Mouse (Mus musculus): Measurements from ENCODE around the gene Lpar3. TPM values are rescaled to one million over a fixed set of nuclear protein-coding genes. Genes with fewer than 3 reads are reported as not detected.

Lpar3 gene
- polyA plus RNA-seq, 1 experiment from 2014 or later, result 0.17 TPM

DNA sequence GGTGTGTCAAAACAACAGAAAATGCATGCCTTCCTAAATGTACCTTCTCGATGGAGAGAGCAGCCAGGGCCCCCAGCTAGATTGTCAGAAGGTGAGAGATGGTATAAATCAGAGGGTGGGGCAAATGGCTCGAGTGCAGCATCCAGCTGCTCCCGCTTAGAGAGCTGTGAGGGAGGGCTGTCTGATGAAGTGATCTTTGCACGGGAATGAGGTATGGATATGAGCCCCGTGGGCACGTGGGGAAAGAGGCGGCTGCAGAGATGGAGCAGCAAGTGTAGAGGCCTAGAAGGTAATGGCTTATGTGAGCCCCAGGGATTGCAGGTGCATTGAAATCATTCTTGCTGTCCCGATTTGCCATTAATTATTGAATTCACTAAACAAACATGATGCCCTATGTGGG lies 15.5 kb downstream of the Lpar3 start:
- Histone ChIP-seq H3K4me2 (ENCODE audit: low read depth, low read length, severe bottlenecking) (no peak overlapping the region), H3K36me3 (ENCODE audit: control insufficient read depth, insufficient read depth, low read length) (no peaks in the 10 kb centered on the region), H3K4me3 (ENCODE audit: low read depth, low read length) (no peak overlapping the region), H3K4me1 (replicated peaks; ENCODE audit: control insufficient read depth, insufficient read depth, low read length) (no peaks in the 10 kb centered on the region), H3K27me3 (ENCODE audit: control insufficient read depth, insufficient read depth, low read length) (no peaks in the 10 kb centered on the region), H3K9ac (ENCODE audit: low read length) (no peak overlapping the region), H3K27ac (ENCODE audit: low read depth, low read length) (no peak overlapping the region), H3K9me3 (ENCODE audit: control insufficient read depth, low read length) (no peaks in the 10 kb centered on the region)
- WGBS, result 72% methylated on average over 8 of the region's 8 CpGs
- no peak for DNase-seq (ENCODE audit: low spot score)
- ATAC-seq (replicated peaks; ENCODE audit: low FRiP score), result no peak

DNA sequence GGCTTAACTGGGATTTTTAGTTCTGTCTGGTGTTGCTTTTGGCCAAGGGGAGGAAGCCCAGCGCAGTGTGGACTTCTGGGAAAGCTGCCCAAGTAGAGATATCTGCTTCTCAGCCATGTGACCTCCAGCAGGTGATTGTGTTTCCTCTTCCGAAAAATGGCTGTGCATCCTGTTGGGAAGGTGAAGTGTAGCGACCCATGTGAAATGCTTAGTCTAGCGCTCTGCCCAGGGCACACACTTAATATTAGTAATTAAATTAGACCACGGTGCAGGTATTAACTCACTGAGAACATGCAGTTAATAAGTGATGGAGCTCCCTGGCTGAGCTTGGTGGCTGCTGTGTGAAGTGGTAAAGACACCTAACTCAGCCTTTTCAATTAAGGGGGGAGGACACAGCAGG lies 16.9 kb downstream of the Lpar3 start:
- DNase-seq (ENCODE audit: low spot score) (no peak), ATAC-seq (replicated peaks; ENCODE audit: low FRiP score) (no peak)
- H3K27ac ChIP-seq (ENCODE audit: low read depth, low read length), result no peak overlapping the region
- WGBS, result 76% methylated on average over 5 of the region's 5 CpGs
- no peaks in the 10 kb centered on the region for H3K36me3 ChIP-seq (ENCODE audit: control insufficient read depth, insufficient read depth, low read length)
- no peaks in the 10 kb centered on the region for H3K9me3 ChIP-seq (ENCODE audit: control insufficient read depth, low read length)
- H3K9ac ChIP-seq (ENCODE audit: low read length), result no peak overlapping the region
- H3K4me1 ChIP-seq (replicated peaks; ENCODE audit: control insufficient read depth, insufficient read depth, low read length), result no peaks in the 10 kb centered on the region
- no peak overlapping the region for H3K4me2 ChIP-seq (ENCODE audit: low read depth, low read length, severe bottlenecking)
- no peak overlapping the region for H3K4me3 ChIP-seq (ENCODE audit: low read depth, low read length)
- no peaks in the 10 kb centered on the region for H3K27me3 ChIP-seq (ENCODE audit: control insufficient read depth, insufficient read depth, low read length)

GRCm38 (mm10) chr3:146244630-146245029 lies 23.9 kb downstream of the Lpar3 start:
- DNase-seq (ENCODE audit: low spot score), result no peak
- no peak overlapping the region for H3K4me2 ChIP-seq (ENCODE audit: low read depth, low read length, severe bottlenecking)
- no peaks in the 10 kb centered on the region for H3K27me3 ChIP-seq (ENCODE audit: control insufficient read depth, insufficient read depth, low read length)
- no peaks in the 10 kb centered on the region for H3K36me3 ChIP-seq (ENCODE audit: control insufficient read depth, insufficient read depth, low read length)
- no peaks in the 10 kb centered on the region for H3K4me1 ChIP-seq (replicated peaks; ENCODE audit: control insufficient read depth, insufficient read depth, low read length)
- ATAC-seq (replicated peaks; ENCODE audit: low FRiP score), result no peak
- no peak overlapping the region for H3K4me3 ChIP-seq (ENCODE audit: low read depth, low read length)
- H3K27ac ChIP-seq (ENCODE audit: low read depth, low read length), result no peak overlapping the region
- no peak overlapping the region for H3K9ac ChIP-seq (ENCODE audit: low read length)
- WGBS, result 81% methylated on average over 1 of the region's 1 CpGs
- H3K9me3 ChIP-seq (ENCODE audit: control insufficient read depth, low read length), result no peaks in the 10 kb centered on the region

- H3K9me3 ChIP-seq (ENCODE audit: control insufficient read depth, low read length), result no peaks in the 10 kb centered on the region
- no peak for DNase-seq (ENCODE audit: low spot score)
- H3K27ac ChIP-seq (ENCODE audit: low read depth, low read length), result no peak overlapping the region
- no peaks in the 10 kb centered on the region for H3K27me3 ChIP-seq (ENCODE audit: control insufficient read depth, insufficient read depth, low read length)
- WGBS, result 85% methylated on average over 8 of the region's 8 CpGs
- no peak overlapping the region for H3K4me2 ChIP-seq (ENCODE audit: low read depth, low read length, severe bottlenecking)
- H3K36me3 ChIP-seq (ENCODE audit: control insufficient read depth, insufficient read depth, low read length), result no peaks in the 10 kb centered on the region
- H3K4me1 ChIP-seq (replicated peaks; ENCODE audit: control insufficient read depth, insufficient read depth, low read length), result no peaks in the 10 kb centered on the region
- H3K9ac ChIP-seq (ENCODE audit: low read length), result no peak overlapping the region
- no peak for ATAC-seq (replicated peaks; ENCODE audit: low FRiP score)
- H3K4me3 ChIP-seq (ENCODE audit: low read depth, low read length), result no peak overlapping the region
Measured at GRCm38 (mm10) chr3:146246557-146246956, 25.8 kb downstream of the Lpar3 start.

GRCm38 (mm10) chr3:146246992-146247391 lies 26.2 kb downstream of the Lpar3 start:
- no peaks in the 10 kb centered on the region for H3K36me3 ChIP-seq (ENCODE audit: control insufficient read depth, insufficient read depth, low read length)
- no peak overlapping the region for H3K4me2 ChIP-seq (ENCODE audit: low read depth, low read length, severe bottlenecking)
- H3K9me3 ChIP-seq (ENCODE audit: control insufficient read depth, low read length), result no peaks in the 10 kb centered on the region
- H3K4me1 ChIP-seq (replicated peaks; ENCODE audit: control insufficient read depth, insufficient read depth, low read length), result no peaks in the 10 kb centered on the region
- H3K27ac ChIP-seq (ENCODE audit: low read depth, low read length), result no peak overlapping the region
- ATAC-seq (replicated peaks; ENCODE audit: low FRiP score) (no peak), DNase-seq (ENCODE audit: low spot score) (no peak)
- H3K4me3 ChIP-seq (ENCODE audit: low read depth, low read length), result no peak overlapping the region
- H3K27me3 ChIP-seq (ENCODE audit: control insufficient read depth, insufficient read depth, low read length), result no peaks in the 10 kb centered on the region
- WGBS, result 93% methylated on average over 2 of the region's 2 CpGs
- no peak overlapping the region for H3K9ac ChIP-seq (ENCODE audit: low read length)

DNA sequence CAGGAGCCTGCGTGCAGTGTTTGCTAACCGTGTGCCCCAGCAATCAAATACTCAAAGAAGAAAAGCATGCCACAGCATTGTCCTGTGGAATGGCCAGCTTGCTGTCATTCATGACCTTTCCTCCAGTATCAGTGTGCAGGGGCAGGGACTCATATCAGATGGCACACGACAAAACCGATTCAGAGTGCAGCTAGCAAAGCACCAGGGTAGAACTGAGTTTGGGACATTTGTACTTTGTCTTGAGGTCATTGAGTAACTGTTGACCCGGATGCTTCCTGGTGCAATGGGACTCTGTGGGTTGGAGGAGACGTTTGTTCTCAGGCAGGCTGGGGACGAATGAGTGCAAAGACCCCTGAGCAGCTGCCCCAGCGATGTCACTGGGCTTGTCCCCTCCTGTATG lies 29.1 kb downstream of the Lpar3 start:
- H3K4me1 ChIP-seq (replicated peaks; ENCODE audit: control insufficient read depth, insufficient read depth, low read length), result no peaks in the 10 kb centered on the region
- WGBS, result 88% methylated on average over 8 of the region's 8 CpGs
- no peaks in the 10 kb centered on the region for H3K36me3 ChIP-seq (ENCODE audit: control insufficient read depth, insufficient read depth, low read length)
- no peaks in the 10 kb centered on the region for H3K9me3 ChIP-seq (ENCODE audit: control insufficient read depth, low read length)
- H3K4me3 ChIP-seq (ENCODE audit: low read depth, low read length), result no peak overlapping the region
- no peak overlapping the region for H3K27ac ChIP-seq (ENCODE audit: low read depth, low read length)
- no peaks in the 10 kb centered on the region for H3K27me3 ChIP-seq (ENCODE audit: control insufficient read depth, insufficient read depth, low read length)
- DNase-seq (ENCODE audit: low spot score), result no peak
- ATAC-seq (replicated peaks; ENCODE audit: low FRiP score), result no peak
- H3K4me2 ChIP-seq (ENCODE audit: low read depth, low read length, severe bottlenecking), result no peak overlapping the region
- no peak overlapping the region for H3K9ac ChIP-seq (ENCODE audit: low read length)

DNA sequence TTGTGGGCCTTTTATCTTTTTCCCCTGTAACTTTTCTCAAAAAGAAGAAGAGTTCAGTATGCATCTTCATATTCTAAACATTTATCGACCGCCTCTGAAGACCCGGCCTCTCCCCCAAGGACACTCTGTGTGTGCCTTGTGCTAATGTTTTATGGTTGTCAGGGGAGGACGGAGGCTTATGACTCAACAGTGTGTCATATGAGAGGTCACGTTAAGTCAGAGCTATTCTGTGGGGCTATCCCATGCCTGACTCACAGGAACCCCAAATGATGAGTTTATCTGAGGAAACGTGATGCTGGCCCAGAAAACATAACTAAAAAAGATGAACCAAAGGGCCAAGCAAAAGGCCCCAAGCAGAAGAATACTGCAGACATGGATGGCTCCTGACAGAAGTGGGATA lies 31.0 kb downstream of the Lpar3 start:
- H3K9me3 ChIP-seq (ENCODE audit: control insufficient read depth, low read length), result no peaks in the 10 kb centered on the region
- no peak overlapping the region for H3K27ac ChIP-seq (ENCODE audit: low read depth, low read length)
- H3K4me1 ChIP-seq (replicated peaks; ENCODE audit: control insufficient read depth, insufficient read depth, low read length), result no peaks in the 10 kb centered on the region
- DNase-seq (ENCODE audit: low spot score), result no peak
- WGBS, result 86% methylated on average over 6 of the region's 6 CpGs
- H3K36me3 ChIP-seq (ENCODE audit: control insufficient read depth, insufficient read depth, low read length), result no peaks in the 10 kb centered on the region
- H3K27me3 ChIP-seq (ENCODE audit: control insufficient read depth, insufficient read depth, low read length), result no peaks in the 10 kb centered on the region
- H3K4me2 ChIP-seq (ENCODE audit: low read depth, low read length, severe bottlenecking), result no peak overlapping the region
- no peak overlapping the region for H3K9ac ChIP-seq (ENCODE audit: low read length)
- no peak overlapping the region for H3K4me3 ChIP-seq (ENCODE audit: low read depth, low read length)
- ATAC-seq (replicated peaks; ENCODE audit: low FRiP score), result no peak

- H3K4me1 ChIP-seq (replicated peaks; ENCODE audit: control insufficient read depth, insufficient read depth, low read length), result no peaks in the 10 kb centered on the region
- H3K9me3 ChIP-seq (ENCODE audit: control insufficient read depth, low read length), result no peaks in the 10 kb centered on the region
- no peak overlapping the region for H3K4me2 ChIP-seq (ENCODE audit: low read depth, low read length, severe bottlenecking)
- H3K27ac ChIP-seq (ENCODE audit: low read depth, low read length), result no peak overlapping the region
- no peaks in the 10 kb centered on the region for H3K27me3 ChIP-seq (ENCODE audit: control insufficient read depth, insufficient read depth, low read length)
- H3K4me3 ChIP-seq (ENCODE audit: low read depth, low read length), result no peak overlapping the region
- no peaks in the 10 kb centered on the region for H3K36me3 ChIP-seq (ENCODE audit: control insufficient read depth, insufficient read depth, low read length)
- no peak for DNase-seq (ENCODE audit: low spot score)
- ATAC-seq (replicated peaks; ENCODE audit: low FRiP score), result no peak
- H3K9ac ChIP-seq (ENCODE audit: low read length), result no peak overlapping the region
- WGBS, result 42% methylated on average over 3 of the region's 3 CpGs
Measured at GRCm38 (mm10) chr3:146253736-146254320, 33.1 kb downstream of the Lpar3 start.

DNA sequence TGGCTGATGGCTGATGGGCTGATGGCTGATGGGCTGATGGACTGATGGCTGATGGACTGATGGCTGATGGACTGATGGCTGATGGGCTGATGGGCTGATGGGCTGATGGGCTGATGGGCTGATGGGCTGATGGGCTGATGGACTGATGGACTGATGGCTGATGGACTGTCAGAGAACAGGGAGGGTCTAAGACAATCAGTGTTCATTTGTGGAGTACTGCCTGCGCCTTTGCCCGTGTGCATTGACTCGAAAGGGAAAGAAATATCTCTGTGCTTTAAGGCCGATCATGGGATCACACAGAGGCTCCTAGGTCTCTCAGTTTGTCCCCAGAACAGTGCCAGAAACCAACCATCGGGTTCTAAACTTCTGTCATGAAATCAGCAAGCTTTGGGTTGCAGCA lies 34.4 kb downstream of the Lpar3 start:
- Histone ChIP-seq H3K27ac (ENCODE audit: low read depth, low read length) (no peak overlapping the region), H3K9ac (ENCODE audit: low read length) (no peak overlapping the region), H3K27me3 (ENCODE audit: control insufficient read depth, insufficient read depth, low read length) (no peaks in the 10 kb centered on the region), H3K4me1 (replicated peaks; ENCODE audit: control insufficient read depth, insufficient read depth, low read length) (no peaks in the 10 kb centered on the region), H3K9me3 (ENCODE audit: control insufficient read depth, low read length) (no peaks in the 10 kb centered on the region), H3K36me3 (ENCODE audit: control insufficient read depth, insufficient read depth, low read length) (no peaks in the 10 kb centered on the region), H3K4me3 (ENCODE audit: low read depth, low read length) (no peak overlapping the region), H3K4me2 (ENCODE audit: low read depth, low read length, severe bottlenecking) (no peak overlapping the region)
- no peak for DNase-seq (ENCODE audit: low spot score)
- WGBS, result 93% methylated on average over 5 of the region's 5 CpGs
- no peak for ATAC-seq (replicated peaks; ENCODE audit: low FRiP score)

Measured in forebrain, embryonic 11.5 days (tissue).